Mouse (Mus musculus) hindbrain, embryonic 12.5 days (tissue): ENCODE measurements around the gene Slc35e3. TPM values are rescaled to one million over a fixed set of nuclear protein-coding genes. Genes with fewer than 3 reads are reported as not detected.

Experiments used
- ATAC-seq: fragments of 200-750 bp; cut with Nextera tagmentation; 2 replicates; pipeline ENCODE4 v1.8.0; 2017; ENCODE audit warnings: moderate TSS enrichment; ENCODE audit not compliant: low FRiP score
- H3K27ac ChIP-seq: fragments of 300-500 bp; sonication (generic); 2 replicates; pipeline ENCODE4 v1.5.1; 2016; ENCODE audit warnings: mild to moderate bottlenecking
- H3K27me3 ChIP-seq: fragments of 300-500 bp; sonication (generic); 2 replicates; pipeline ENCODE4 v1.6.1; 2016; ENCODE audit warnings: mild to moderate bottlenecking
- H3K36me3 ChIP-seq: fragments of 300-500 bp; sonication (generic); 2 replicates; pipeline ENCODE4 v1.6.1; 2016; ENCODE audit warnings: mild to moderate bottlenecking
- H3K4me1 ChIP-seq: fragments of 300-500 bp; sonication (generic); 2 replicates; pipeline ENCODE4 v1.6.1; 2016
- H3K4me2 ChIP-seq: fragments of 300-500 bp; sonication (generic); replicated peaks from 2 replicates; pipeline ENCODE4 v1.6.1; 2016; ENCODE audit warnings: mild to moderate bottlenecking
- H3K4me3 ChIP-seq: fragments of 300-500 bp; sonication (generic); 2 replicates; pipeline ENCODE4 v1.5.1; 2016; ENCODE audit warnings: mild to moderate bottlenecking
- H3K9ac ChIP-seq: fragments of 300-500 bp; sonication (generic); 2 replicates; pipeline ENCODE4 v1.6.1; 2016; ENCODE audit warnings: mild to moderate bottlenecking, moderate library complexity
- H3K9me3 ChIP-seq: fragments of 300-500 bp; sonication (generic); replicated peaks from 2 replicates; pipeline ENCODE4 v1.6.1; 2016; ENCODE audit warnings: mild to moderate bottlenecking
- WGBS: fragments of 180-500 bp; shearing (Covaris S2); methylation state at CpG from one replicate; pipeline ENCODE4 v1.1.7; 2016; 5-methylcytosine and 5-hydroxymethylcytosine counted together
- polyA plus RNA-seq: library from polyadenylated mRNA; unstranded; fragments of >200 nt; fragmentation: Nextera tagmentation; extraction: Ambion mirVana; gene quantifications from 2 replicates; pipeline ENCODE4 v1.2.1, GENCODE M21; 2016

Slc35e3 gene
- polyA plus RNA-seq, 1 experiment from 2014 or later: 40.2 TPM

GRCm38 (mm10) chr10:117731244-117732101, 14.7 kb downstream of the Slc35e3 start:
- H3K27ac ChIP-seq: no peak overlapping the region
- ATAC-seq: no peak
- no peak overlapping the region for H3K4me2 ChIP-seq
- WGBS: 59% methylated on average over 15 of the region's 15 CpGs
- H3K27me3 ChIP-seq: no peaks in the 10 kb centered on the region
- no peaks in the 10 kb centered on the region for H3K4me1 ChIP-seq
- peaks cover 9% of the 10 kb centered on the region for H3K36me3 ChIP-seq
- H3K9ac ChIP-seq: no peak overlapping the region
- no peaks in the 10 kb centered on the region for H3K9me3 ChIP-seq
- no peak overlapping the region for H3K4me3 ChIP-seq

GRCm38 (mm10) chr10:117730637-117731203, 15.4 kb downstream of the Slc35e3 start:
- no peak overlapping the region for H3K27ac ChIP-seq
- no peaks in the 10 kb centered on the region for H3K27me3 ChIP-seq
- H3K9me3 ChIP-seq: no peaks in the 10 kb centered on the region
- no peak for ATAC-seq
- no peak overlapping the region for H3K9ac ChIP-seq
- H3K4me2 ChIP-seq: no peak overlapping the region
- H3K36me3 ChIP-seq: peaks cover 4% of the 10 kb centered on the region; the same call in 1 of the 2 replicates
- H3K4me1 ChIP-seq: no peaks in the 10 kb centered on the region
- H3K4me3 ChIP-seq: no peak overlapping the region
- 96% methylated on average over 12 of the region's 12 CpGs for WGBS

- Histone ChIP-seq H3K27me3 (no peaks in the 10 kb centered on the region), H3K4me1 (no peaks in the 10 kb centered on the region), H3K4me2 (no peak overlapping the region), H3K27ac (no peak overlapping the region), H3K4me3 (no peak overlapping the region), H3K9me3 (no peaks in the 10 kb centered on the region), H3K9ac (no peak overlapping the region), H3K36me3 (no peaks in the 10 kb centered on the region)
- 96% methylated on average over 7 of the region's 7 CpGs for WGBS
- no peak for ATAC-seq
Measured at GRCm38 (mm10) chr10:117730140-117730539, 16.0 kb downstream of the Slc35e3 start.

- WGBS: 81% methylated on average over 11 of the region's 11 CpGs
- Histone ChIP-seq H3K9ac (no peak overlapping the region), H3K4me3 (no peak overlapping the region), H3K27me3 (no peaks in the 10 kb centered on the region), H3K27ac (no peak overlapping the region), H3K4me2 (no peak overlapping the region), H3K9me3 (no peaks in the 10 kb centered on the region), H3K36me3 (no peaks in the 10 kb centered on the region), H3K4me1 (no peaks in the 10 kb centered on the region)
- no peak for ATAC-seq
Measured at GRCm38 (mm10) chr10:117729139-117729814, 16.9 kb downstream of the Slc35e3 start.

GRCm38 (mm10) chr10:117728574-117728973, 17.6 kb downstream of the Slc35e3 start:
- Histone ChIP-seq H3K27ac (no peak overlapping the region), H3K4me1 (no peaks in the 10 kb centered on the region), H3K4me3 (no peak overlapping the region), H3K9ac (no peak overlapping the region), H3K4me2 (no peak overlapping the region), H3K36me3 (no peaks in the 10 kb centered on the region), H3K9me3 (no peaks in the 10 kb centered on the region), H3K27me3 (no peaks in the 10 kb centered on the region)
- WGBS: 88% methylated on average over 5 of the region's 5 CpGs
- no peak for ATAC-seq

GRCm38 (mm10) chr10:117727518-117728110, 18.6 kb downstream of the Slc35e3 start:
- no peak for ATAC-seq
- 86% methylated on average over 9 of the region's 9 CpGs for WGBS
- no peaks in the 10 kb centered on the region for H3K36me3 ChIP-seq
- H3K27me3 ChIP-seq: no peaks in the 10 kb centered on the region
- no peak overlapping the region for H3K4me2 ChIP-seq
- H3K4me1 ChIP-seq: no peaks in the 10 kb centered on the region
- H3K27ac ChIP-seq: no peak overlapping the region
- H3K9ac ChIP-seq: no peak overlapping the region
- H3K4me3 ChIP-seq: no peak overlapping the region
- H3K9me3 ChIP-seq: no peaks in the 10 kb centered on the region

GRCm38 (mm10) chr10:117726888-117727385, 19.2 kb downstream of the Slc35e3 start:
- H3K9ac ChIP-seq: no peak overlapping the region
- H3K4me2 ChIP-seq: no peak overlapping the region
- no peak overlapping the region for H3K4me3 ChIP-seq
- 93% methylated on average over 4 of the region's 4 CpGs for WGBS
- no peaks in the 10 kb centered on the region for H3K4me1 ChIP-seq
- H3K27ac ChIP-seq: no peak overlapping the region
- H3K27me3 ChIP-seq: no peaks in the 10 kb centered on the region
- H3K36me3 ChIP-seq: no peaks in the 10 kb centered on the region
- H3K9me3 ChIP-seq: no peaks in the 10 kb centered on the region
- no peak for ATAC-seq

- no peak for ATAC-seq
- no peaks in the 10 kb centered on the region for H3K27me3 ChIP-seq
- H3K9me3 ChIP-seq: no peaks in the 10 kb centered on the region
- H3K9ac ChIP-seq: no peak overlapping the region
- no peaks in the 10 kb centered on the region for H3K4me1 ChIP-seq
- H3K27ac ChIP-seq: no peak overlapping the region
- H3K36me3 ChIP-seq: no peaks in the 10 kb centered on the region
- no peak overlapping the region for H3K4me3 ChIP-seq
- 89% methylated on average over 4 of the region's 4 CpGs for WGBS
- no peak overlapping the region for H3K4me2 ChIP-seq
Measured at GRCm38 (mm10) chr10:117726350-117726749, 19.8 kb downstream of the Slc35e3 start.

GRCm38 (mm10) chr10:117725671-117726070, 20.5 kb downstream of the Slc35e3 start:
- H3K4me3 ChIP-seq: no peak overlapping the region
- no peaks in the 10 kb centered on the region for H3K9me3 ChIP-seq
- ATAC-seq: no peak
- H3K4me1 ChIP-seq: no peaks in the 10 kb centered on the region
- no peaks in the 10 kb centered on the region for H3K27me3 ChIP-seq
- no peak overlapping the region for H3K27ac ChIP-seq
- 82% methylated on average over 7 of the region's 7 CpGs for WGBS
- H3K4me2 ChIP-seq: no peak overlapping the region
- no peaks in the 10 kb centered on the region for H3K36me3 ChIP-seq
- no peak overlapping the region for H3K9ac ChIP-seq

GRCm38 (mm10) chr10:117724804-117725361, 21.3 kb downstream of the Slc35e3 start:
- no peaks in the 10 kb centered on the region for H3K4me1 ChIP-seq
- WGBS: 90% methylated on average over 3 of the region's 3 CpGs
- H3K9me3 ChIP-seq: no peaks in the 10 kb centered on the region
- no peak overlapping the region for H3K4me2 ChIP-seq
- no peak for ATAC-seq
- H3K36me3 ChIP-seq: no peaks in the 10 kb centered on the region
- no peak overlapping the region for H3K4me3 ChIP-seq
- H3K27me3 ChIP-seq: no peaks in the 10 kb centered on the region
- no peak overlapping the region for H3K9ac ChIP-seq
- no peak overlapping the region for H3K27ac ChIP-seq

- Histone ChIP-seq H3K4me2 (no peak overlapping the region), H3K4me3 (no peak overlapping the region), H3K9me3 (no peaks in the 10 kb centered on the region), H3K36me3 (no peaks in the 10 kb centered on the region), H3K27me3 (no peaks in the 10 kb centered on the region), H3K9ac (no peak overlapping the region), H3K27ac (no peak overlapping the region), H3K4me1 (no peaks in the 10 kb centered on the region)
- no peak for ATAC-seq
- 83% methylated on average over 5 of the region's 5 CpGs for WGBS
Measured at GRCm38 (mm10) chr10:117724136-117724718, 21.9 kb downstream of the Slc35e3 start.
